Comparison of ENCODE assay signal across 8 mouse cellular contexts in genomic region chr16:59472546-59472945, GRCm38 (mm10). TPM values are rescaled to one million over a fixed set of nuclear protein-coding genes. Genes with fewer than 3 reads are reported as not detected.
DNase-seq lines count a peak whose midpoint lies in the region; ATAC-seq and TF ChIP-seq lines count a peak whose summit lies in the region.

No protein-coding gene starts in this region.

- H3K4me2 ChIP-seq in heart, embryonic 11.5 days: peak overlapping the region; percentile 68
- H3K4me2 ChIP-seq in forebrain, embryonic 15.5 days (replicated peaks): peak overlapping the region; percentile 85
- peak overlapping the region; percentile 82 for H3K4me2 ChIP-seq in liver, embryonic 16.5 days (ENCODE audit: low read depth, low read length)

- H3K4me3 ChIP-seq in heart, embryonic 11.5 days (ENCODE audit: low read depth, low read length): peak overlapping the region; percentile 69
- H3K4me3 ChIP-seq in E14TG2a.4 (replicated peaks; ENCODE audit: low read length): peak overlapping the region; percentile 89
- peak overlapping the region; percentile 70 for H3K4me3 ChIP-seq in forebrain, embryonic 15.5 days
- peak overlapping the region; percentile 85 for H3K4me3 ChIP-seq in liver, embryonic 16.5 days (ENCODE audit: low read depth, low read length)

- no peaks in the 10 kb centered on the region for H3K27me3 ChIP-seq in heart, embryonic 11.5 days (ENCODE audit: control insufficient read depth, insufficient read depth, low read length)
- H3K27me3 ChIP-seq in E14TG2a.4 (ENCODE audit: insufficient read depth, low read length): no peaks in the 10 kb centered on the region
- no peaks in the 10 kb centered on the region for H3K27me3 ChIP-seq in forebrain, embryonic 15.5 days
- no peaks in the 10 kb centered on the region for H3K27me3 ChIP-seq in liver, embryonic 16.5 days (ENCODE audit: control insufficient read depth, insufficient read depth, low read depth, low read length)

- no peak for TF ChIP-seq CTCF in E14TG2a.4 (conservative IDR thresholded peaks at IDR 0.05; ENCODE audit: low read length)

- no peaks in the 10 kb centered on the region for H3K9me3 ChIP-seq in heart, embryonic 11.5 days (replicated peaks; ENCODE audit: control insufficient read depth, low read length)
- peaks cover 7% of the 10 kb centered on the region for H3K9me3 ChIP-seq in E14TG2a.4 (ENCODE audit: low read length)
- H3K9me3 ChIP-seq in forebrain, embryonic 15.5 days: no peaks in the 10 kb centered on the region
- H3K9me3 ChIP-seq in liver, embryonic 16.5 days (replicated peaks; ENCODE audit: control insufficient read depth, low read length): no peaks in the 10 kb centered on the region

- no peak for ATAC-seq in heart, embryonic 11.5 days (replicated peaks; ENCODE audit: insufficient number of reproducible peaks, low FRiP score, low TSS enrichment)
- ATAC-seq in forebrain, embryonic 15.5 days (replicated peaks): peak; percentile 23; the same call in 1 of the 2 replicates
- ATAC-seq in liver, embryonic 16.5 days (ENCODE audit: low read depth): no peak
- no peak; the same call in 1 of the 2 replicates for ATAC-seq in granulocyte monocyte progenitor cell, adult 5-6 weeks (replicated peaks; ENCODE audit: poor library complexity, severe bottlenecking)

- no peak overlapping the region; the same call in 1 of the 2 replicates for H3K9ac ChIP-seq in heart, embryonic 11.5 days (ENCODE audit: low read depth, low read length)
- no peak overlapping the region for H3K9ac ChIP-seq in forebrain, embryonic 15.5 days (replicated peaks)
- H3K9ac ChIP-seq in liver, embryonic 16.5 days (ENCODE audit: low read depth, low read length): peak overlapping the region; percentile 68; the same call in 1 of the 2 replicates

- H3K36me3 ChIP-seq in heart, embryonic 11.5 days (ENCODE audit: control insufficient read depth, insufficient read depth, low read length): no peaks in the 10 kb centered on the region
- H3K36me3 ChIP-seq in E14TG2a.4 (ENCODE audit: insufficient read depth, low read length): peaks cover 38% of the 10 kb centered on the region
- no peaks in the 10 kb centered on the region for H3K36me3 ChIP-seq in forebrain, embryonic 15.5 days
- H3K36me3 ChIP-seq in liver, embryonic 16.5 days (ENCODE audit: control insufficient read depth, insufficient read depth): no peaks in the 10 kb centered on the region

- 54% methylated on average over 6 of the region's 6 CpGs for WGBS in heart, embryonic 11.5 days (ENCODE audit: insufficient replicate concordance)
- WGBS in forebrain, embryonic 15.5 days: 53% methylated on average over 6 of the region's 6 CpGs
- WGBS in liver, embryonic 16.5 days (ENCODE audit: insufficient replicate concordance): 37% methylated on average over 6 of the region's 6 CpGs

- H3K27ac ChIP-seq in heart, embryonic 11.5 days (ENCODE audit: low read depth, low read length): no peak overlapping the region
- H3K27ac ChIP-seq in forebrain, embryonic 15.5 days (replicated peaks): no peak overlapping the region
- H3K27ac ChIP-seq in liver, embryonic 16.5 days (ENCODE audit: low read length): no peak overlapping the region

- peaks cover 5% of the 10 kb centered on the region; the same call in 1 of the 2 replicates for H3K4me1 ChIP-seq in heart, embryonic 11.5 days (ENCODE audit: control insufficient read depth, insufficient read depth, low read length)
- H3K4me1 ChIP-seq in E14TG2a.4 (replicated peaks; ENCODE audit: low read depth, low read length): peaks cover 45% of the 10 kb centered on the region
- H3K4me1 ChIP-seq in forebrain, embryonic 15.5 days: peaks cover 6% of the 10 kb centered on the region
- H3K4me1 ChIP-seq in liver, embryonic 16.5 days (ENCODE audit: control insufficient read depth, low read depth, low read length): peaks cover 5% of the 10 kb centered on the region

- DNase-seq in heart, postnatal 4 days: no peak
- no peak for DNase-seq in right cerebral cortex, postnatal 36 days (ENCODE audit: low spot score in 2 of 2)
- no peak for DNase-seq in thymus, postnatal 10 days (ENCODE audit: low spot score in 2 of 2)

RNA-seq across cellular contexts. Expression of gene Riox2, which starts 1.0 kb away (rescaled TPM):
- polyA plus RNA-seq in heart, embryonic 11.5 days (2014; fragmentation: Nextera tagmentation; extraction: Ambion mirVana): 29.4 and 30.1 TPM in 2 replicates
- 10 to 100 TPM; 14.2 to 15.1 TPM for total RNA-seq in heart, postnatal 4 days (2021)
- 13.2 and 13.3 TPM in 2 replicates for polyA plus RNA-seq in forebrain, embryonic 15.5 days (2015; fragmentation: Nextera tagmentation; extraction: Ambion mirVana)
- 10.5 and 12.0 TPM in 2 replicates for polyA plus RNA-seq in liver, embryonic 16.5 days (2015; fragmentation: Nextera tagmentation; extraction: Ambion mirVana)
- total RNA-seq in granulocyte monocyte progenitor cell, adult 5-6 weeks (2014; fragmentation: Nextera tagmentation): 48.5 and 60.6 TPM in 2 replicates
- 51.6 and 59.5 TPM in 2 replicates for total RNA-seq in granulocyte monocyte progenitor cell, adult 5-6 weeks (2017)
